Mouse (Mus musculus) liver, postnatal 0 days (tissue): ENCODE data around the gene Tnpo1.

Experiments
- CTCF ChIP-seq: sonication (generic); IDR thresholded peaks from 2 replicates; pipeline ENCODE4 v1.5.1; 2016; ENCODE audit warnings: antibody characterized with exemption, low read depth
- EP300 ChIP-seq: IDR thresholded peaks from 2 replicates; pipeline ENCODE4 v1.6.1; 2016; ENCODE audit warnings: antibody characterized with exemption, low read depth, mild to moderate bottlenecking

DNA sequence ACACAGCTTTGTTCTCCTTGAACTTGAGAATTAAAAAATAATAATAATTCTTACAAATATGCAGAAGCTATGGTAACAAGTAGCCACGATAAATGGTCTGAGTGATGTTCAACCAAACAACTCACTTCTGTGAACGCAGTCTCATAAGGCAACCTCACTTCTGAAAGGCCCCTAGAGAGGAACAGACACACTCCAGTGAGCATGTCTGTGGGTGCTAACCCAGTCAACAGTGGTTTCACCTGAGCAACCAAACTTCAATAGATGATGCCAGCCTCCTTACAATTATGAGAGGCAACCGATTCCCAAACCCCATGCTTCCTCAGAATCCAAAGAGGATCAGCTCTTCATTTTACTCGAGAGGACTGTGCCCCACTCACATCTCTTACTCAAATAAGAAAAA is 19.2 kb upstream of the Tnpo1 start:
- no peak for TF ChIP-seq CTCF
- TF ChIP-seq EP300 = no peak
